Mouse (Mus musculus) lung, postnatal 0 days (tissue): Measurements from ENCODE around the gene Plxnc1. TPM values are rescaled to one million over a fixed set of nuclear protein-coding genes. Genes with fewer than 3 reads are reported as not detected.

Experiments
- ATAC-seq: fragments of 200-750 bp; cut with Nextera tagmentation; 2 replicates; pipeline ENCODE4 v1.8.0; 2017; ENCODE audit warnings: moderate library complexity
- DNase-seq: peaks from one replicate; pipeline ENCODE4 v3.0.0-alpha.2; 2016; ENCODE audit warnings: low spot score
- H3K27ac ChIP-seq: fragments of 300-500 bp; sonication (generic); 2 replicates; pipeline ENCODE4 v1.5.1; 2014; ENCODE audit warnings: antibody characterized with exemption, mild to moderate bottlenecking, low read length, mixed read lengths
- H3K27me3 ChIP-seq: fragments of 300-500 bp; sonication (generic); replicated peaks from 2 replicates; pipeline ENCODE4 v1.6.1; 2014; ENCODE audit warnings: low read length, mixed read lengths; ENCODE audit not compliant: insufficient read depth
- H3K36me3 ChIP-seq: fragments of 300-500 bp; sonication (generic); 2 replicates; pipeline ENCODE4 v1.6.1; 2014; ENCODE audit warnings: low read length, mixed read lengths; ENCODE audit not compliant: insufficient read depth
- H3K4me1 ChIP-seq: fragments of 300-500 bp; sonication (generic); 2 replicates; pipeline ENCODE4 v1.6.1; 2014; ENCODE audit warnings: antibody characterized with exemption, low read depth, low read length, mixed read lengths; ENCODE audit not compliant: insufficient read depth
- H3K4me2 ChIP-seq: fragments of 300-500 bp; sonication (generic); replicated peaks from 2 replicates; pipeline ENCODE4 v1.6.1; 2014; ENCODE audit warnings: low read depth, mild to moderate bottlenecking, low read length, moderate library complexity, mixed read lengths
- H3K4me3 ChIP-seq: fragments of 300-500 bp; sonication (generic); 2 replicates; pipeline ENCODE4 v1.5.1; 2014; ENCODE audit warnings: low read depth, low read length
- H3K9ac ChIP-seq: fragments of 300-500 bp; sonication (generic); replicated peaks from 2 replicates; pipeline ENCODE4 v1.6.1; 2014; ENCODE audit warnings: low read depth, mild to moderate bottlenecking
- H3K9me3 ChIP-seq: fragments of 300-500 bp; sonication (generic); 2 replicates; pipeline ENCODE4 v1.6.1; 2016; ENCODE audit warnings: low read length, mixed read lengths
- CTCF ChIP-seq: IDR thresholded peaks from 2 replicates; pipeline ENCODE4 v1.5.1; 2016; ENCODE audit warnings: antibody characterized with exemption, mild to moderate bottlenecking
- EP300 ChIP-seq: IDR thresholded peaks from 2 replicates; pipeline ENCODE4 v1.6.1; 2016; ENCODE audit warnings: antibody characterized with exemption, mild to moderate bottlenecking, control low read depth
- WGBS: fragments of 180-500 bp; shearing (Covaris S2); extraction: QIAGEN DNeasy Blood & Tissue Kit; methylation state at CpG from one replicate; pipeline ENCODE4 v1.1.7; 2014; 5-methylcytosine and 5-hydroxymethylcytosine counted together
- polyA plus RNA-seq: library from polyadenylated mRNA; unstranded; fragments of >200 nt; fragmentation: Nextera tagmentation; extraction: Ambion mirVana; gene quantifications from 2 replicates; pipeline ENCODE4 v1.2.1, GENCODE M21; 2015

Plxnc1 gene
- polyA plus RNA-seq, 1 experiment from 2014 or later = 3.2 TPM

- WGBS = 74% methylated on average over 3 of the region's 3 CpGs
- no peak for ATAC-seq
- TF ChIP-seq CTCF = no peak
- TF ChIP-seq EP300 = no peak
- DNase-seq = no peak
- Histone ChIP-seq H3K4me1 (no peaks in the 10 kb centered on the region), H3K27ac (no peak overlapping the region), H3K4me2 (no peak overlapping the region), H3K4me3 (no peak overlapping the region), H3K9me3 (no peaks in the 10 kb centered on the region), H3K36me3 (no peaks in the 10 kb centered on the region), H3K27me3 (no peaks in the 10 kb centered on the region), H3K9ac (no peak overlapping the region)
Measured at GRCm38 (mm10) chr10:94780618-94781262, 163.9 kb downstream of the Plxnc1 start.

- Histone ChIP-seq H3K4me1 (no peaks in the 10 kb centered on the region), H3K9me3 (no peaks in the 10 kb centered on the region), H3K4me3 (no peak overlapping the region), H3K4me2 (no peak overlapping the region), H3K27ac (no peak overlapping the region), H3K9ac (no peak overlapping the region), H3K27me3 (no peaks in the 10 kb centered on the region), H3K36me3 (no peaks in the 10 kb centered on the region)
- no peak for ATAC-seq
- 91% methylated on average over 4 of the region's 4 CpGs for WGBS
- no peak for DNase-seq
- TF ChIP-seq CTCF (no peak), EP300 (no peak)
Measured at GRCm38 (mm10) chr10:94779319-94779718, 165.3 kb downstream of the Plxnc1 start.

- Histone ChIP-seq H3K4me2 (no peak overlapping the region), H3K9ac (no peak overlapping the region), H3K4me3 (no peak overlapping the region), H3K36me3 (no peaks in the 10 kb centered on the region), H3K4me1 (no peaks in the 10 kb centered on the region), H3K27ac (no peak overlapping the region), H3K27me3 (no peaks in the 10 kb centered on the region), H3K9me3 (no peaks in the 10 kb centered on the region)
- 98% methylated on average over 3 of the region's 3 CpGs for WGBS
- ATAC-seq = no peak
- TF ChIP-seq EP300 (no peak), CTCF (no peak)
- no peak for DNase-seq
Measured at GRCm38 (mm10) chr10:94777576-94777975, 167.1 kb downstream of the Plxnc1 start.

GRCm38 (mm10) chr10:94771496-94771895 lies 173.1 kb downstream of the Plxnc1 start:
- Histone ChIP-seq H3K9ac (no peak overlapping the region), H3K27me3 (no peaks in the 10 kb centered on the region), H3K4me2 (no peak overlapping the region), H3K36me3 (no peaks in the 10 kb centered on the region), H3K27ac (no peak overlapping the region), H3K4me3 (no peak overlapping the region), H3K9me3 (no peaks in the 10 kb centered on the region), H3K4me1 (no peaks in the 10 kb centered on the region)
- TF ChIP-seq CTCF (no peak), EP300 (no peak)
- ATAC-seq = no peak
- peak; percentile 49 for DNase-seq
- 34% methylated on average over 3 of the region's 3 CpGs for WGBS

- H3K36me3 ChIP-seq = no peaks in the 10 kb centered on the region
- H3K27ac ChIP-seq = no peak overlapping the region
- no peak for ATAC-seq
- TF ChIP-seq EP300 (no peak), CTCF (no peak)
- no peaks in the 10 kb centered on the region for H3K27me3 ChIP-seq
- no peaks in the 10 kb centered on the region for H3K4me1 ChIP-seq
- H3K4me3 ChIP-seq = no peak overlapping the region
- WGBS = 82% methylated on average over 2 of the region's 2 CpGs
- H3K9me3 ChIP-seq = no peaks in the 10 kb centered on the region
- no peak overlapping the region for H3K9ac ChIP-seq
- H3K4me2 ChIP-seq = no peak overlapping the region
- DNase-seq = no peak
Measured at GRCm38 (mm10) chr10:94747011-94747410, 197.6 kb downstream of the Plxnc1 start.

GRCm38 (mm10) chr10:94741459-94741858 lies 203.2 kb downstream of the Plxnc1 start:
- Histone ChIP-seq H3K27ac (no peak overlapping the region), H3K9ac (no peak overlapping the region), H3K36me3 (no peaks in the 10 kb centered on the region), H3K27me3 (no peaks in the 10 kb centered on the region), H3K4me1 (no peaks in the 10 kb centered on the region), H3K9me3 (no peaks in the 10 kb centered on the region), H3K4me2 (no peak overlapping the region), H3K4me3 (no peak overlapping the region)
- whole genome bisulfite sequencing = 98% methylated on average over 3 of the region's 3 CpGs
- ATAC-seq = no peak
- TF ChIP-seq CTCF (no peak), EP300 (no peak)
- no peak for DNase-seq
